Mouse (Mus musculus) adipocyte (in vitro differentiated cells): ENCODE data around the gene Gm572.

Experiments used
- DNase-seq: peaks from one replicate; pipeline ENCODE4 v3.0.0-alpha.2; 2016; ENCODE audit warnings: low spot score

Gene Gm572

DNA sequence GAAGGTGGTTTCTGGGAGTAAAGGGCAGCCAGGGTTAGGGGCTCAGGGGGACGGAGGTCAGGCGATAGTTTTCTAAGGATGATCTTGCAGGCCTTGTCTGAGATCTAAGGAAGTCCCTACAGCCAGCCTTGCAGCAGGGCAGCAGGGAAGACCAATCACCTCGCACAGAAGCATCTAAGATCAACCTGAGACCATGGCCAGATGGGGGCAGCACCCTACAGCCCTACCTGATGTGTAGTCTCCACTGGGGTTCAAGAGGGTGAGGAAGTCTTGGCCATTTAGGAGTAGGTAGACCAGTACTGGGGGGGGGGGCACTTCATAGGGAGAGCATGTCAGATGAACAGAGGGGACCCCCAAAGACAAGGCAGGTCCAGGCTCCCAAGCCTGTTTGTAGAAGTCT, 72.3 kb downstream of the Gm572 start:
- DNase-seq, result no peak
